Mouse (Mus musculus) kidney, adult 2 months (tissue): ENCODE measurements at regions not wholly inside any gene's neighbourhood (a gene's known extent, or its start where the extent isn't known, plus 50 kb on each side); places are given as distances from the start of the nearest gene placed in this dataset.

ENCODE experiments used
- CTCF ChIP-seq: fragments of 200-500 bp; conservative IDR thresholded peaks from 2 replicates; pipeline ENCODE4 v1.5.1; 2011; ENCODE audit warnings: low read depth, mild to moderate bottlenecking, control low read depth, low read length, moderate library complexity, mixed read lengths; ENCODE audit not compliant: insufficient read depth, insufficient read length
- POLR2A ChIP-seq: fragments of 200-500 bp; IDR thresholded peaks from one replicate; pipeline ENCODE4 v1.6.1; 2011; ENCODE audit warnings: low read depth, low read length, control low read depth

- no peak for TF ChIP-seq CTCF
- no peak for TF ChIP-seq POLR2A
Measured at GRCm38 (mm10) chr15:65579353-65579752, 564.6 kb upstream of the Gm21961 start.
